Mouse (Mus musculus) adrenal gland, adult (tissue): Measurements from ENCODE around the gene Bmf.

Source experiments
- DNase-seq, 2 experiments: peaks; one replicate each; pipeline ENCODE4 v3.0.0; 2022 to 2023; ENCODE audit warnings: low spot score in 1 of 2; ENCODE audit not compliant: inconsistent age in 2 of 2

The Bmf gene

DNA sequence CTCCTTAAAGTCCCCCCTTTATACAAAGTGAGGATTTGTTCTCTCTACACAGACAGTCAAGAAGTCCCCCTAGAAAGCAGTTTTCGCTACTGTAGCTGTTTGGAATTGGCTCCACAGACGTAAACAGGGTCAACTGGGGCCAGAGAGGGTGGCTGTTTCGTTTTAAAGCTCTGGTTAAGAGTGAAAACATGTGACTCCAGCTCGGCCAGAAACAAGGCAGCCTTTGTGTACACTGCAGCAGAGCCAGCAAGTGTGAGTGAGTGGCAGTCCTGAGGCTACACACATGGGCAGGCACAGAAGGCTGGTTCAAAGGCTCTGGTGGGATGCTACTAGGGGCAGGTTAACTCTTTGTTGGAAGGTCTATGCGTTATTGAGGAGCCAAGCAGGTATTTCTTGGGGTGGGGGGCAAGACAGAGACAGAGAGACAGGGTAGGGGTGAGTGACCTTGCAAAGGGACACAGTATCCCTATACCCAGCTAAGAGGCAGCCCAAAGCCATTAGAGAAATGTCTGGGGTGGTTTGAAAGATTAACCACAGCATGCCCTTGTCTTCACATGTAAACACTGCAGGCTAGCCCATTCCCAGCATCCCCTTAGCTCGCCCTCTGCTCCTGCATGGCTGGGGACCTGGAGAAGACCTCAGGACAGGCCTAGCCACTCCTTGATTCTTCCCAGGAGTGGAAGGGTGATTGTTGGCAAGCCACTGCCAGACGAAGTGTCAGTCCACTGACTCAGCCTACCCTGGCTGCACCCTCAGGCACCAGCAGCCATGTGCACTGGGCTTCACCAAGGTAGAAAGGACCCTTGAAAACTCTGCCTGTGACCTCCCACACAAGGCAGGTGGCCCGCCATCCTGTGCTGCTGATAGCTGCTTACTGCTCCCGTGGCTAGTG lies 29.2 kb downstream of the Bmf start:
- peak in 1 of 2 experiments; percentile 73 for DNase-seq

DNA sequence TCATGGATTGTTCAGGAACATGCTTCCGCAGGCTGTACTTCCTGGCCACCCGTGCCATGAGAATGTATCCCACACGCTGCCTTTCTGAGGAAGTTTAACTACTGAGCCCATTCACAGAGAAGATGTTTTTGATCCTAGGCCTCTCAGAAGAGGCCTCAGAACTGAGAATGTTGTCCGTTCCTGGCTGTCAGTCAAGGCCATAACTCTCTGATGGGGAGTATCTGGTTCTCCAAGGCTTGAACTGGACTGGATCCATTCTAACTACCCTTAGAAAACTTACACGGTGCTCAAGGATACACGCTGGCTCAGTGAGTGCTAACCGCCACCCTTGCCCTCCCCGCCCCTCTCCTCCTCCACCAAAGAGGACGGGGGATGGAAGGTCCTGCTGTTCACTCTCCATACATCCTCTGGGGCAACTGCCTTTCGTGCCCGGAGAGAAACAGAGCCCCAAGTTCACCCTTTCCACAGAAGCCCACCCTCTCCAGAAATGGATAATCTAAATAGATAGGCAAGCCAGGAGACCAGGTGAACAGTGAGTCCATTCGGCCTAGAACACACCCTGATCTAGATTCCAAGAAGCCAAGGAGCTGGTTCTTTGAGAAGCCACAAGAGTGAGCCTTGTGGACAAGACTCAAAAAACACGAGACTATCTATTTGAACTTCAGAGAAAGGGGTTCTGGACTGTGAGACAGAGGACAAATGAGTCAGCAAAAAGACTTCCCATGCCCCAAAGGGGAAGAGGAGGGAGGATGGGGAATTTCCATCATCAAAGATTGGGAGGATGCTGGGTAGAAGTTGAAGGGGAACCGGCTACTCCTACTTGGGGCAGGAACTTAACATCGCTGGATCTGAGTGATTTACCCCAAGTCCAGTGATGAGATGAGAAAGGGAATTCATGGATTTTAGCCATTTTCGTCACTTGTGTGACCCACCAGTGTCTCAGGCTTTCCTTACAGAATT lies 36.8 kb downstream of the Bmf start:
- peak in 1 of 2 experiments; percentile 59 for DNase-seq

DNA sequence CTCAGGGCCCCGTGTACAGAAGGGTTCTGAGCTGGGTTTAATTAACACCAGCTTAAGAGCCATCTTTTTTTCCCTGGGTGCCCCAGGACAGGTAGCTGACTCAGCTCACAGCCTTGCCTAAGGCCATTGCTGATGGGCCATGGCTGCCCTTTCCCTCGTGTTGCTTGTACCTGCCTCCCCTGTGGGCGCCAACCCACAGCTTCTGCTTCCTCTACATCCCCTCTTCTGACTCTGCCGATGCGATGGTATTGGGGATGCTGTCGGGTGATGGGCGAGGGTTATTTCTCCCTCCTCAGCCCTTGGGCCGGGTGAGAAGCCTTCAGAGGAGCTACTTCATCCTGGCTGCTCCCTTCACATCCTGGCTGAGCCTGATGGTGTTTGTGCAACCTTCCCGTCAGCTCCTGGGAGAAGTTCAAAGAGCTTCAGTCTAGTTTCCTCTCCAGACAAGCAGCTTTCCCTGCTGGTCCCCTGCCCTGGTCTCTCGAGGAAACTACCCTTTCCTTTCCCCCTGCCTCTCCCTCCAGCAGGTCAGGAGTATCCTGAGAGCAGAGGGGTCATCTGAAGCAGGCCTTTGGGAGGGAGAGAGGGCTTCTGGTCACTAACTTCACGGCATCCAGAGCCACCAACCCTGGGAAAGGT lies 37.6 kb downstream of the Bmf start:
- peak in 1 of 2 experiments; percentile 76 for DNase-seq

DNA sequence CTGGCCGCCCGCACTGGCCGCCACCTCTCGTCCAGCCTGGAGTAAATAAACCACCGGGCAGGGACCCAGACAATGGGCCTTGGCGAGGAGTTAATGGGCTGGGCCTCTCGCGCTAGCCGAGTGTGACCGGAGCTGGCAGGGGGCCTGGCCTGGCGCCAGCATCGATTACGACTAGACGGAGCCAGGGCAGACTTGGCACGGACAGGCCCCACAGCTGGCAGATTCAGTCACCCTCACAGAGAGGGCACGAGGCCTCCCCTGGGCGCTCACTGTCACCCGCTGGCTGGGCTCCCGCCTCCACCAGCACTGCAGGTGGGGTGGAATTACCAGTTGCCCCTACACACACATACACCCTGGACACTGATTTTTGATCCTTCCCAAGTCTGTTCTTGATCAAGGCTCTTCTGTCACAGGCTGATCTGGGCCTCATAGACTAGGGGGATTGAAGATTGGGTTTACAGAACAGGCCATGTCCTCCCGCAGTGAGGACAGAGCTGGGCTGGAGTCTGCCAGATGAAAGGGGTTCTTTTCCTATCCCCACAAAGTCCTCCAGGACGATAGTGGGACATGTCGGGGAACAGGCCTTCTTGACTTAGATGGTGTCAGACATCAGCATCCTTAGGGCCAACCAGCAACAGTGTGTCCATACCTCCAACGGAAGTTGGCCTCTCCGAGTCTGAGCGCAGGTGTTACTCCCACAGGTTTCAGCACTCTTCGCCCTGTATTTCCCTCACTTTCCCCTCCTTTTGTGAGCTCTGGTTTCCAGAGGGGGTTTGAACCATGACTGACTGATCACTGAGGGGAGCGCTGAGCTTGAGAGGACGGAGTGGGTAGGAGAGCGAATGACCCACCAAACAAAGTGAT lies 38.8 kb downstream of the Bmf start:
- DNase-seq, result peak; percentile 93 to 97

DNA sequence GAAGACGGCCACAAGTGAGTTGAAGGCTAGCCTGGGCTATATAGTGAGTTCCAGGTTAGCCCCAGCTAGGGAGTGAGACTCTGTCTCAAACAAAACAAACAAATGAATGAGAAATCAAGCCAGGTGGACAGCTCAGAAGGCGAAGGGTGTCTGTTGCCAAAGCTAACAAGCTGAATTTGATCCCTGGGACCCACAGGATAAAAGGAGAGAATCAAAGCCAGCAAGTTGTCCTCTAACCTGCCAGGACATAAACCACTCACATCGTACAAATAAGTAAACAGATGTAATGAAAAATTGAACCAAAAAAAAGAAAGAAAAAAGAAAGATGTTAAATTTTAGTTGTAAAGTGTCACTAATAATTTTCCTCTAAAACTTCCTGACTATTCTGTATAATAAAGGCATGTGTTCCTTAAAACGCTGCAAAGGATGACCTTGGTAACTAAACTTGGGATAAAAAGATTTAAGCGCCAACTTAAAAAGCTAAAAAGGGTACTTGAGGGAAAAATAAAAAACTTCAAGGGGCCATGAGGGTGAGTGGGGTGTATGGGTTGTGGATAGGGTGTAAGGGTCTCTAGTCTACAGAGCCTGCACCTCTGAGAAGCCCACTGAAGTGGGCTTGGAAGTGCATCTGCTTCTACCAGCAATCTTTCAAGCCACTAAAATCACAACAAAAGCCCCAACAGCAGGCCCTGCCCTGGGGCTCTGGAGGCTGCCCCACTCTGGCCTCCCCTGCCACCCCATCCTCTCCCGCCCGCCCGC lies 39.6 kb downstream of the Bmf start:
- DNase-seq, result no peak

DNA sequence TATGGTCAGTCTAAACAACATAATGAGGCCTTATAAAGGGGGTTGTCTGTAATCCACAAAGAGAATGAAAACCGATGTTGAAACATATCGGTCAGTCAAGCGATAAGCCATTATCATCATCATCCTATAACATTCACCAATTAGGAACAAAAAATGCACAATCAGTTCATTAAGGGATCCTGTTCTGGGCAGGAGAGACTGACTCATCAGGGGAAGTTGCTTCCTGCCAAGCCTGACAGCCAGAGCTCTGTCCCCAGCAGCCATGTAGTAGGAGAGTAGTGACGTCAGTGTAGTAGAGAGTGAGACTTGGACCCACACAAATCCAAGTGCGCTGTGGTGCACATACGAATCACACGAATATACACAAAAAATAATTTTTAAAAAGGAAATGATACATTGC lies 42.4 kb downstream of the Bmf start:
- no peak for DNase-seq

DNA sequence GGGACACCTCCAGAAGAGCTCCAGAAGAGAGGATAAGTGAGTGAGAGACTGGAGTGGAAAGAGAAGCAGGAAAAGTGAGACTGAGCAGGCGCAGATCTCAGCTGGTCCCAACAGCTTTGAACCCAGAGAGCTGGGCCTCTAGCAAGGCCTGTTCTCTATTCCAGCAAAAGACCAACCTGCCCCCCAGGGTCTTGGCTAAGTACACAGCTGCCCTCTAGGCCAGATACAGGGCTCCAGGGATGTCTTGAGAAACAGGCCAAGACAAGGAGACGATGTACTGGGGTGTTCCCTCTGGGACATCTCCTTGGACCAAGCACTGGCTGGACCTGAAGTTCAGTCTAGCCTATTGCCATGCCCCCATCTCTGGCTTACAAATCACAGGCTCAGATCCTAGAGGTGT lies 49.3 kb downstream of the Bmf start:
- DNase-seq, result no peak

DNA sequence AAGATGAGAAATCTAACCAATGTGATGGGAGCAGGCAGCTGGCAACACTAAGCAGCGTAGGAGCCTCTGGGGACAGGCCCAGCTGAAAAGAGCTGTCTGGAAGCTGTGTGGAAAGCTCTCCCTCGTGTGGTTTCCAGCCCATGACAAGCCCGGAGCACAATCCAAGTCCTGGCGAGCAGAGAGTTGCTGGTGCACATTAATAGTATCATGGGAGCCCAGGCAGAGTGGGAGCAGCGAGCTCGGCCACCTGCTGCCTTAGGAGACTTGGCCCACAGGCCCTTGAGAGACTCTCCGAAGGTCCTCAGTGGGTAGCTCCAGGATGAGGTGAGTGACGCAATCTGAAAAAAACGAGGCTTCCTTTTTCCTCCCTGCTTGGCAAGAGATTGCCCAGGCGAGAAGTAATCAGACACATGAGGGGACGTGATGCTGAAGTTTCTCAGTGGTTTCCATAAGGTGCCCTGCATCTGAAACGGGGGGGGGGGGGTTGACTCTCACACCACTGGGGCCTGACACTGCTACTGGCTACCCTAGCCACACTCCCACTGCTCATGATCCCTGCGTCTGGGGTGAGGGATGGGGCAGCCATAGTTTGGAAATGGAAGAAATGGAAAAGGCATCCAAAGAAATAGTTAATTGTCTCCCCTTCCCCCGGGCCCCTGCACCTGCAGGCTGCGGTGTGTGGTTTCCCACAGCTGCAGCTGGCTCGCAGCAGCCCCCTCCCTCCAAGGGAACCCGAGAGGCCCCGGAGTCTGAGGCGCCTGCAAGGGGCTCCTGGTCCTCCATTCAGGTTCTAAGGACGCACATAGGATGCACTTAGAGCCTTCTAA lies 50.1 kb downstream of the Bmf start:
- DNase-seq, result peak in 1 of 2 experiments; percentile 50

DNA sequence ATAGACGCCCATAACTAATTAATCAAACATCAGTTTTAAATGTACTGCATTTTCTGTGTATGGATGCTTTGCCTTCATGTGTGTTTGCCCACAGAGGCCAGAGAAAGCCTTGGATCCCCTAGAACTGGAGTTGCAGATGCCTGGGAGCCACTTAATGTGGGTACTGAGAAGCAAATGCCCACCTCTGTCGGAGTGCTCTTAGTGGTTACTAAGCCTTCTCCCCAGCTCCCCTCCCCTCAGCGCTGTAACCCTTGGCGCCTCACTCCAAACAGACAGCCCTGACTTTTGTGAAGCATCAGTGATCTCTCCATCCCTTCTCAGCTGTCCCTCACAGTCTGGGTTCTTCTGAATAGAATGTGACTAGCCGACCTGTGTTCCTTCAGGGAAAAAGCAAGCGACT lies 51.0 kb downstream of the Bmf start:
- DNase-seq, result no peak

DNA sequence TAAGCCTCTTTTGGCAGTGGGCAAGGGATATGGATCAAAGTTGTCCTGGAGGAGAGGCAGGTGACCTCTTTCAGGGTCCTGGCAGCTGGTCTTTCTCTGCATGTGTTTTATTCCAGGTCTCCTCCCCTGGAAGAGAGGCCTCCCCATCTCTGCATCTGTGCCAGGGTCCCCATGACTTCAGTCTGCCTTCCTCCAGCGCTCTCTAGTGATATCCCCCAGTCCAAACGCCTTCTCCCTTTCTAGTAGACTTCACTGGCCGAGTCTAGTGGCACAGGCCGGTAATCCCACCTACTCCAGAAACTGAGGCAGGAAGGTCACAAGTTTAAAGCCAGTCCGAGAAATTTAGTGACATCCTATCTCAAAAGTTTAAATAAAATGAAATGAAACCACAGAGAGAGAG lies 51.6 kb downstream of the Bmf start:
- DNase-seq, result no peak

DNA sequence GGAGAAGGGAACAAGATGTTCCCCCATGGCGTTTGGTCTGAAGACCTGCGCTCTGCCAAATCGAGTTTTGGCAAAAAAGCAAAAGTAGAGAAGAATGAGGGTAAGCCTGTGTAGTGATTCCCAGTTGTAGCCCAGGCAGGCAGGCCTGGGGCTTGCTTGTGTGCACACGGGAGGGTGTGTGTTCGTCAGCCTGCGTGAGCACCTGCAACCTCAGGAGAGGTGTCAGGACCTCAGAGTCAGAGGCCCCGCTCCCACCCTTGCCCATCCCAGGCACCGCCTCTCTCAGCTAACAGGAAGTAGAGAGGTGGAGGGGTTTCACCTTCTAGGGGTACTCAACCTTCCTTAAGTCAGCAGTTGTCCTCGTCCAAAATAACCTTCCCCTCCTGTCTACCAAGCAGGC lies 54.5 kb downstream of the Bmf start:
- no peak for DNase-seq

DNA sequence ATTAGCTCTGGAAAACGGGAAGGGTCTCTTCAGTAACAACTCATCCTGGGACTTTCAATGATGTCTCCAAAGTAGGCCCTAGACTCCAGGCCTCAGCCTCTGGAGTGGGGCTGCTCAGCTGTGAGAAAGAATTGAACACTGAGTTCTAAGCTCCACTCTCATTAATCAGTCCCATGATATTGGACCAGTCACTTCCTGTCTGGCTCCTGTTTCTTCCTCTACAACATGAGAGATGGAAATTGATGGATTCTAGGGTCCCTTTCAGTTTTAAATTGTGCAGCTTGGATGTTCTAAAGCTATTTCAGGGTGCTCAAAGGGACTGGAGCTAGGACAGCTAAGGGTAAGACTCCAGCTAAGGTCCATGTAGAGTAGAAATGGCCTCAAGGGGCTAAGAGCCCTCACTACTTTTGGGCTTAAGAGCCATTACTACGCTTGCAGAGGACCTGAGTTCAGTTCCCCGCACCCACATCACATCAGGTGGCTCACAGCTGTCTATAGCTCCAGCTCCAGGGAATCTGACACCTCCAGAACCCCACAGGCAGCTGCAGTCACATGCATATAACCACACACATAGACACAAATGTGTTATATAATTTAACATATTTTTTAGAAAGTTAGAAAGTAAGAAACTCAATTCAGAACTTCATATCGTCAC lies 57.6 kb downstream of the Bmf start:
- DNase-seq, result peak in 1 of 2 experiments; percentile 57

DNA sequence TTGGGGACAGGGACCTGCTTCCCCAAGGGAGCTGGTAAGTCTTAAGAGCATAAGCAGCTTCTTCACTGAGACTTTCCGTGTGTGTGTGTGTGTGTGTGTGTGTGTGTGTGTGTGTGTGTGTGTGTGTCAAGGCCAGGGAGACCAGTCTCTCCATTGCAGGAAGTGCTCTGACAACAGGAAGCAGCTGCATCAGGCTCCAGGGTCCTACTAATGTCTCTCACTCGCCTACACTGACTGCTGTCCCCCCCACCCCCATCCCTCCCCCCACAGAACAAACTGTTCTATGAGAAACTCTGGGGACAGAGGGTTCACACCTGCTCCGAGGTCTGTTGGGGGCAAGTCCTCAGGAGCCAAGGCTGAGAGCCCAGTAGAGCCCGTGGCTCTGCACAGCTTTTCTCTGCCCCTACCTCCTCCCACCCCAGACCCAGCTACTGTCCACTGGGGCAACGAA lies 58.2 kb downstream of the Bmf start:
- DNase-seq, result peak; percentile 58 to 76

DNA sequence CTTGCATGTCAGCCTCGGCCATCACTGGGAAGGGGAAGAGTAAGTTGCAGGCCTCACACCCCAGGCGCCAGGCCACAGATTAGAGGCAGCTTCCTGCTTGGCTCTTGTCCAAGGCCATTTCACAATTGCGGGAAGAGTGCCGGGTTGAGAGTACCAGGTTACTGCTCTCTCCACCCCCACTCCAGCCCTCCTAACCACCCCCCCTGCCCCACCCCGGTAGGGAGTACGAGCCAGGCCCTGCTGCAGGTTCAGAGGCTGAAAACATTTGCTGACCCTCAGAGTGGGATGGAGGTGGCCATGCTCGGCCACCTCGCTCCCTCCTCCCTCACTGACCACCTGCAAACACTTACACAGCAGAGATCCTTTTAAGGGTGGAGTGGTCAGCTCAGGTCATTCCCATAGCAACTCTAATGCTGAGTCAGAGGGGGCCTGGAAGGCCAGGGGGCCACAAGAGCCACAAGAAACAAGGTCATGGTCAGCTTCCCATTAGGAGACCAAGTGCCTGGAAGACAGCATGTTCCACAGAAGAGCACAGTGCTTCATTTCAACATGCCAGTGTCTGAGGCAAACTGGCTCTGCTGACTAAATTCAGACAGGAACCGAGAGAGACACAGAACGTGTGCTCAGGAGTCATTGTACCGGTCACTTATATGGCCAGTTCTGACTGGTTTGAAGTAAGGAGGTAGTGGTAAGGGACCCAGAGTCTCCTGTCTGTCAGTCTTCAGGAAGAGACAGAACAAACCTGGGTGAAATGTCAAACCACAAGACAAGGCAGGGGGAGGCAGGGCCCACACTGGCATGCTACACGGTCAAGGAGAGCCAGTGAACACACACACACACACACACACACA lies 59.0 kb downstream of the Bmf start:
- DNase-seq, result peak; percentile 85 to 92

DNA sequence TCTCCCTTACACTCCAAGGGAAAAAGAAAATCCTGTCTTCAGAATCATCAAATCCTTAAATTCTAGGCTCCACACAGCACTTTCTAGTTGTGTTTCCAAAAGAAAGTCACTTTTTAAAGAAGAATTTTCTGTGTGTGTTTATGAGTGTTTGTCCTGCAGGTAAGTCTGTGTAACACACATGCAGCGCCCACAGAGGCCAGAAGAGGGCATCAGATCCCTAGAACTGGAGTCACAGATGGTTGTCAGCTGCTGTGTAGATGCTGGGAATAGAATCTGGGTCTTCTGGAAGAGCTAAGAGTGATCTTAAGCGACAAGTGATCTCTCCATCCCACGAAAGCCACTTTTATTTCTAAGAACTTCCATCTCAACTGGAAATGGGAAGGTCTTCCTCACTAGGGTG lies 61.7 kb downstream of the Bmf start:
- peak in 1 of 2 experiments; percentile 72 for DNase-seq

DNA sequence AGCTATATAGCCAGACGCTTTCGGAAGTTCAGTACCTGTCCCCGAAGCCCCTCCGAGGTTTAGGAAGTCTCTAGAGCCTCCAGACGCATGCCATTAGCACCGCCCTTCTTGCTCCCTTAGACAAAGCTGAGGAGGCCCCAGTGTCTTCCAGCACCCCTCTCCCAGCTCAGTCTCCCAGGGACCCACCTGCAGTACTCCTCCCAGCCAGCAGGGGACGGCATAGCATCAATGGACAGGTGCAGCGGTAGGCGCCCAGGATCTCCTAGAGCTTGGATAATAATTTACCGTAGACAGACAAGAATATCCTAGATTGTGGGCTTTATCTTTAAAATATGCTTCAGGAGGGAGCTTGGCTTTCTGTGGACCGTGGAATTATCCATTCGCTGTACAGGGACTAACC lies 62.6 kb downstream of the Bmf start:
- peak; percentile 81 to 94 for DNase-seq

DNA sequence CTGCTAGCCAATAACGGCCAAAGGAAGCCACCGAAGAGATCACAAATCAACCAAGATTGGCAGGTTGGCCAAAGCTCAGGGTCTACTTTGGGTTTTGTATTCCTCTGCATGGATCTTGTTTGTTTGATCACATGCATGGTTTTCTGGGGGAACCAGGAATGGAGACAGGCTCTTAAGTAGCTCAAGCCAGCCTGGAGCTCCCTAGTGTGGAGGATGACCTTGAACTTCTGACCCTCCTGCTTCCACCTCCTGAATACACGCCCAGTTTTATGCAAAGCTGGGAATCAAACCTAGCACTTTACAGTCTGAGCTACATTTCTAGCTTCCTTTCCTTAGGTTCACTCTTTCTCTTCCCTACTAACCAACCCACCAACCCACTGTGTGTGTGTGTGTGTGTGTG lies 64.1 kb downstream of the Bmf start:
- no peak for DNase-seq
